Mouse (Mus musculus) thymus, postnatal 14 days (tissue): ENCODE data around the gene Tcte3.
"Not testable (repeated sequence)": the region's sequence is repeated elsewhere in the genome, so short reads cannot be mapped to it uniquely, and the experiment has no call there.

Source experiments
- DNase-seq: peaks from one replicate; pipeline ENCODE4 v3.0.0; 2021

The Tcte3 gene

DNA sequence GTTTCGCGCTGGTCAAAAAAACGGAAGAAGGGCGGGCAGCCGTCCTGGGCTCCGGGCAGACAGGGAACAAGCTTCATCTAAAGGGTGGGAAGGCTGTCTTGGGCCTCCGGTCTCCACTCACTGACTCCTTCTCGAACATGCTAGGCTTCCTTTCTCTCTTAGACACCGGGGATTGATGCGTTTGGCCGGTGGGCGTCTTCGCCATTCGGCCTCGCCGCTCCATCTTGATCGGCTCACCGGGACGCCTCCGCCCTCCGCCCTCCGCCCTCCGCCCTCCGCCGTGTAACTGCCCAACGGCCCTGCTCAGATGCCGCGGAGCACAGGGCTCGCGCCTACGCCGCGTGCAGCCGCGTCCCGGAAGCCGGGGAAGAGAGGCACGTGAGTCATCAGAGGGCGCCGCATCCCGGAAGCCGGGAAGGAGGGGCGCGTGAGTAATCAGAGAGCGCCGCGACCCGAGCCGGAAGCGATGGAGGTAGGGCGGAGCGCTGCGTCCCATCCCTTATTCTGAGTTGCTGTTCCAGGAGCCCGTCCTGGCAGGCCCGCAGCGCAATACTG, at the start of gene Tcte3, which contains the start of the genes Ermard and Gm3448:
Gene Tcte3 (minus strand): TSS at position 314 of the 555 bp plus-strand sequence.
Gene Ermard (plus strand): TSS at position 34 of the 555 bp plus-strand sequence.
Gene Gm3448 (minus strand): TSS at position 363 of the 555 bp plus-strand sequence.
- peak; percentile 51 for DNase-seq

GRCm38 (mm10) chr17:15088591-15089001, 47.3 kb upstream of the Tcte3 start:
- DNase-seq = no peak

DNA sequence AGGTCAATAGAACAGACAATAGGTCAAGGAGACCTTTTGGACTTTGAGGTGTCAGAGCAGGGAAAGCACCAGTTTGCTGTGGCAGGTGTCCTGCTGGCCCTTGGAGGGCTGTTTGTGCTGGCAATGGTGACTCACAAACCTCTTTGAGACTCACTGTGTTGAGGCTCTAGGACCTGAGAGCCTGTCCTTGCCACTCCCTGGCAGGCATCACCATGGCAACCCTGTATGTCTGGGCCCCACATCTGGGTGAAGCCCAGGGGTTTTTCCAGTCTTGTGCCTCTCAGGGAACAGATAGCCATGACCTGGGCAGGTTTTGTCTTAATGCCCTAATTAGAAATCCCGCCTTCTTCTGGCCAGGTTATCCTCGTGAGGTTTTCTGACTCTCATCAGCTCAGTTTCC, 46.9 kb upstream of the Tcte3 start:
- DNase-seq = no peak

DNA sequence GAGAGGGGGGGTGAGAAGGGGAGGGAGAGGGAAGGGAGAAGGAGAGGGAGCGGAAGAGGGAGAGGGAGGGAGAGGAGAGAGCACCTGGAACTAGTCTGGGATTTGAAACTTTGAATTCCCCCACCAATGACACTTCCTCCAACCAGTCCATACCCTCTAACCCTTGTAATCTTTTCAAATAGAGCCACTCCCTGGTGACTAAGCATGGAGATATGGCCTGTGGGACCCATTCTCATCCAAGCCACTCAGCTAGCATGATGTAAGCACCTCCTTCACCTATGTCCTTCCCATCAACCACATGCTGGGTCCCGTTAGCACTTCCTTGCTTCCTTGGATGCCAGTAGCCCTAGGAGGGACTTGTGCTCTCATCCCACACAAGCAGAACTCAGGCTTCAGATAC, 43.7 kb upstream of the Tcte3 start:
- DNase-seq = no peak

- DNase-seq = no peak
Measured at GRCm38 (mm10) chr17:15084226-15084848, 43.0 kb upstream of the Tcte3 start.

DNA sequence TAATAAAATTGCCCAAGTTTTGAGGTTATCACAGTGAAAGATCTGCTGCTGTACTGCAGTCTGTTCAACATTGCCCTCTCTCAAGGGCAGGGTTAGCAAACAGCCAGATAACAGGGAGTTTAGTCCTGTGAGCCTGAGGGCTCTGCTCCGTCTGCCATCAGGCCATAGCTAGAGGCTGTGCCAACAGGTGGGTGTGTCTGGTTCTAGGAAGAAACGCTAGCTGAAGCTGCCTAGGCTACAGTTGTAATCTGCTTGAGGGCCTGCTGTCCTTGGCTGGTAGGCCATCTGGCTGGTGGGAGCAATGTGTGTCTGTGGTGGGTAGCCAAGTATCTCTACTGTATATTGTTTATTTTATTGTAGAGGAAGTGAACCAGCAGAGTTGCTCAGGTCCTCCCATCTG, 36.2 kb upstream of the Tcte3 start:
- no peak for DNase-seq

DNA sequence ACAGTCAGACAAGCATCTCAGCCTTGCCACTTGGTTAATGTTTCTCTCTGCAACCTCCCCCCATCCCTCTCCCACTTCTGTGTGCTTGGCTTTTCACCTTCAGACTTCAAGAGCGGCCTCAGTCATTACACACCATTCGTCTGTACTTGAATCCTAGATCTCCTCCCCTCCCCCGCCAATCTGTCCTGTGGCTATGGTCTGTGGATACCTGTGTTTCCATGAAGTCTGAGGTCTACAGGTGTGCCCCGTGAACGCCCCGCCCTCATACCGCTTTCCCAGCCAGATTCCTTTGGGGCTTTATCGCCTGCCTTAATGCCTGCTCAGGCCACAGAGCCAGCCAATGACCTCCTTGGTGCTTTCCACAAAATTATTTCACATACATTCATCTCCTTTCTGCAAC, 33.7 kb upstream of the Tcte3 start:
- DNase-seq = no peak

GRCm38 (mm10) chr17:15072211-15072610, 30.9 kb upstream of the Tcte3 start:
- no peak for DNase-seq

GRCm38 (mm10) chr17:15069124-15069523, 27.8 kb upstream of the Tcte3 start:
- DNase-seq = no peak

- DNase-seq = no peak
Measured at GRCm38 (mm10) chr17:15068040-15068792, 26.9 kb upstream of the Tcte3 start.

DNA sequence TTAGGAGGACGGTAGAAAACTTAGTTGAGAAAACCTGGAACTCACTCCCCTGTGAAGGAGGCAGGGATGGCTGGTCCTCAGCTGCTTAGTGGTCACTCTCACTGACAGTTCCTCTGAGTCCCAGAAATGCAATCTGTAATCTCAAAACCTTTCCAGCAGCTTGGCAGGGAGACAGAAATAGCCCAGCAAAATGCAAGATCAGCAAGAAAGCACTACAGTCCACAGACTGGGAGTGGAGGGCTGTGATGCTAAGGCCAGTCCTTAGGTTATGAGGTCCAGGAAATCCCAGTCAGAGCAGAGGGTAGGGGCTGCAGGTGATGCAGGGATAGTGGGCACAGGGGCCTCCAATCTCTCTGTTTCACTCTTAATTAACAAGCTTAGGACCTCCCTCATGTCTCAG, 25.6 kb upstream of the Tcte3 start:
- DNase-seq = no peak

DNA sequence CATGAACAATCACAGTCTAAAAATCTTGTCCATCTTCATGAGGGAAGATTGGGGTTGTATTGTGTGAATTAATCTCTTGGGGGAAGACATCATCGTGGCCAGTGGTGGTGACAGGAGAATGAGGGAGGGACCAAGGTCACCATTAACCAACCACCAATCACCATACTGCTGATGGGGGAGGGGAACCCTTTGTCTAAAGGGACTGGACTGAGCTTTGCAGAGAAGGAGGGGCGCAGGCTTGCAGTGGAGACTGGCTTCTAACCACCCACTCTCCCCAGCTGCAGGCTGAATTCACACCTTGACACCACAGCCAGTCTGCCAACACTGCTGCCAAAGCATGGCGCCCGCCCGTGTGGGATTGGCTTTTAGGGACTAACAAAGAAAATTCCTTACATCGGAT, 24.8 kb upstream of the Tcte3 start:
- DNase-seq = no peak

DNA sequence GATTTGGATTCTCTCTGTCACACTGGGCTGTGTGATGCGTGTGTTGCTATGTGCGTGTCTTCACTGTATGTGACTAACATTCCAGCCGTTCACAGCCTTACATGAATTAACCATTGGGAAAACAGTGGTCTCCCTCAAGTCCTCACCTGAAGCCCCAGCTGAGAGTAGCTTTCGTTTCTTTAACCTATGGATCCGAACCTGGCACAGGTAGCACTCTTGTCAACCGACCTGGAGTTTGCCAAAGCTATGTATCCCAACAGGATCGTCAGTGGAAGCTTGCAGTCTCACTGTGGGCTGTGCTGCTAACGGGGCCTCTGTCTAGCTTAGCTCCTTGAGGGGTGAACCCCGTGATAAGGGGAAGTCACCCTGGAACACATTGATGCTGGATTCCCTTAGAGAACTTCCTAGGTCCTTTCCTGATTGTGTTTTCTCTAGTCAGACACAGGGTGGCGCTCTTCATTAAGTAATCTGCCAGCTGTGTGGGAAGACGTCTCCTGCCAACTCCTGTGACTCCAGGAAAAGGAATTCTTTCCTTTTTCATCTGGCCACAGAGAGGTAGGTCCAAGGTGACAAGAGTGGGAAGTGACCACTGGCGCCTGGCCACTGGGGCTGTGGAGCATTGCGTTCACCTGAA, 24.2 kb upstream of the Tcte3 start:
- no peak for DNase-seq

DNA sequence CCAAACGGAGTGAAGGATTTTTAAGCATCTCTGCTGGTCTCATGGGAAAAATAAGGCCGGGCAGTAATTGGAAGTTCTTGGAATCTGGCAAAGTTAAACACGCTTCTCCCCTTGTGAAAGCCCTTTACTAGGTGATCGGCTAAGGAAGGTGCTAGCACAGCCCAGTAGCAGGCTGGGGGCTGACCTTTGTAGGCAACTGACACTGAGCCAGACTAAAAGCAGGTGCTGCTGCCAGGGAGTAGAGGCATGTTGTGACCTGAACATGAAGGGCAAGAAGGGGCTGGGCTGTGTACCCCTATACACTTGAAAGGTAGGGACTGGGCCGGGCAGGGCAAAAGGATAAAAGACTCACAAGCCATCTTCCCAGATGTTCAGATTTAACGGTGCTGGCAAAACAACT, 19.1 kb upstream of the Tcte3 start:
- no peak for DNase-seq

- DNase-seq = no peak
Measured at GRCm38 (mm10) chr17:15059646-15060045, 18.4 kb upstream of the Tcte3 start.

DNA sequence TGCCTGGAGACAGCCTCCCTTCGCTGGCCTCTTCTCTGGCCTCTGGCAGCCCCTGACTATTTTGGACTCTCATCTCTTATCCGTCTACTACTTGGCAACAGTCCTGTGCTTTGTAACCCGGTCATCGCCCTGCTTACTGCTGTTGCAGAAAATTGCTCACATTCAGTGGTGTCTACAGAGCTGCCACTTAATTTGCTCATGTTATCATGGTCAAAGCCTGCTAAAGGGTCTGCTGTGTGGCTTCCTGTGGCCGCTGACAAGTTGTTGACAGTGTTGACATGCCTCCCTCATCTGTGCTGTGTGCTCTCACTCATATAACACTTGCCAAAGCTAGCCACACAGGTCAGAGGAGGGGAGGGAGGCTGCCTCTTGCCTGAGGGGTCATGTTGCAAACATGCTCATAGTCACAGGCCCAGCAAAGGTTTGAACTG, 16.9 kb upstream of the Tcte3 start:
- no peak for DNase-seq

- DNase-seq = no peak
Measured at GRCm38 (mm10) chr17:15055925-15056324, 14.6 kb upstream of the Tcte3 start.

DNA sequence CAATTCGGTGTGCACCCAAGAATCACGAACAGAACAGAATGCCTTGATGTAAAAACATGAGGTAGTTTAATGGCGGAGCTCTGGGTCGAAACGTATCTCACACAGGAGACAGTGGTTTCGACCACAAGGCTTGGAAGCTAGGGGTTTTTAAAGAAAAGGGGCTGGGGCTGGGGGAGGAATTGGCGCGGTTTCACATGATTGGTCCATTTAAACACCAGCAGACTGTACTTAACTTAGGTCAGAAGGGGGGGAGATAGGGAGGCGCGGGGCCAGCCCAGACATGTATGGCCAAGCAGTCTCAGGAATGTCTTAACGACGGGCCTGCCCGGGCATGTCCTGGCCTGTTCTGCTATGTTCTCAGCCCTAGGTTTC, 12.5 kb upstream of the Tcte3 start:
- not testable (repeated sequence) for DNase-seq

DNA sequence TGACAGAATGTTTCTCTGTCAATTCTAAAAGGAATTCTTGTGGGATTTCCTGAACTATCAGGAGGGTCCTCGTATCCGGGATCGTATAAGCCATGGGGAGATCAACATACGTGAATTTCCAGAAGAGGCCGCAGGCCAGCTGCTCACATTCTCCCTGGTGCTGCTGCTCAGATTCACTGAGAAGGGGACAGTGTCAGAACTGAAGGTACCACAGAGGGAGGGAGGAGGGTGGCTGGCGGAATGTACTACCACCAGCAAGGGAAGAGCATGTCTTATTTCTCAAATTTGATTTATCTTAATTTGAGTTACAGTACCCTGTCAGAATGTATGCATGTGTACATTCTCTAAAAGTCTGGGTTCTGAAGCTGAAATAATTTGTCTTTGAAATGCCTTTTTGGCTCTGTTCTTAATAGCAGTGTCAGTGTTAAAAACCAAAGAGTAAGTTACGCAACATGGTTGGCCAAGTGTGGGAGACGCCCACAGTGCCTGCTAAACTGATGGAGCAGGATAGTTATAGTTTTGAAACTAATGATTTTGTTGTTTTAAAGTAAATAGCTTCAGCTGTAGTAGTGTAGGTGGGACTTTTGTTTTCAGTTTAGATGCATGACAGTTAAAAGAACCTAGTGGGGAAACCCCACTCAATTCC, 12.0 kb upstream of the Tcte3 start:
- DNase-seq = not testable (repeated sequence)

DNA sequence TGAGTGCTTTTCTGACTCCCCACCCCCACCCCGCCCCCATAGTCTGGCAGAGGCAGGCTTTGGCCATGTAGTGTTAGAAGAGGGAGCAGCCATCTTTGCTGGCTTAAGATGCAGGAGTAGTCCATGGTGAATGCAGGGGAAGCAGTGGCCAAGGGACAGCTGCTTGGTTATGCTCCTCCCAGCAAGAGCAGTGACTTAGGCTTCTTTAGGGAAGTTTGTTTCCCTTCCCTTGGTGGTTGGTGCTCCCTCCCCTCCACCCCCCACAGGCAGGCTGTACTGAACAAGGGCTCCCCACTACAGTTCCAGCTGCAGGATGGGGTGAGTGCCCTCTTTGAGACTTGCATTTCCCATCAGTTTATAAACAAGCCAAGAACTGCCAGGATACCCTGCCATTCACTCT, 11.5 kb upstream of the Tcte3 start:
- DNase-seq = not testable (repeated sequence)

DNA sequence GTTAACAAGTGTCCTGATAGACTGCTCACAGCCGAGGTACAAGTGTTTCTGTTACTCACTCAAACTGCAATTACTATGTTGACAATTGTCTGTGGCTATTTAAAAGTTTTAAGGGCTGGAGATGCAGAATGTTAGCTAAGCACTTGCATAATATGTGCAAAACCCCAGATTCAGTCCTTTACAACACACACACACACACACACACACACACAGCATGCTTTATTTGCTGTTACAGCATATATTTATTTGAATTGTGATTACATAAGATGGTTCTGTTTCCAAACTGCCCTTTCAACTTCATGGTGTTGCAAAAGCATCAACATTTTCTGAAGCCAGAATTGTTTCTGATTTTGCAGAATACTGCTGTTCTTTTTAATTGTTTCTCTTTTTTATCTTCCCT, 9.1 kb upstream of the Tcte3 start:
- DNase-seq = not testable (repeated sequence)

DNA sequence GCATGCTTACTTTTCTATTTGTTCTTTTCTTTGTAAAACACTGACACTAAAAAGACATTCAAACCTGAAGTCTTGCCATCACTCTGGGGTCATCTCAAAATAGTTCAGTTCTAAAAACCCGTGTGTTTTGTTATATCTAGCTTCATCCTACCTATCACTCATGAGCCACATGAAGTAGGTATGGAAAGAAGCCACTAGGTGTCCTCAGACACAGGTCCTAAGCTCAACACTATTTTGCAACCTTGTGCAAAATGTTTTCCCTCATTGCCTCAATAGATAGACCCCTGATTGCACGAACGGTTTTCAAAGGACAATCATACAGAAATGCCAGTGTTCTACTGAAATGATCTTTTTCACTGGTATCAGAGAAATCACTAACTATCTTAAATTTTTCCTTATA, 833 bp downstream of the Tcte3 start:
- not testable (repeated sequence) for DNase-seq

- DNase-seq = not testable (repeated sequence)
Measured at GRCm38 (mm10) chr17:15031414-15031813, 9.9 kb downstream of the Tcte3 start.
